Mouse (Mus musculus) adrenal gland, postnatal 4 days (tissue): ENCODE results near the gene Gm42906. TPM values are rescaled to one million over a fixed set of nuclear protein-coding genes. Genes with fewer than 3 reads are reported as not detected.

Experiments
- DNase-seq, 2 experiments: peaks; one replicate each; pipeline ENCODE4 v3.0.0; 2021 to 2022; ENCODE audit warnings: low spot score in 2 of 2, mixed read lengths in 2 of 2
- total RNA-seq, 2 experiments: library from RNA; stranded (reverse); gene quantifications; 2 replicates each; pipeline ENCODE4 v1.2.3; 2021

Gm42906 gene
- total RNA-seq, 2 experiments from 2014 or later = not detected

DNA sequence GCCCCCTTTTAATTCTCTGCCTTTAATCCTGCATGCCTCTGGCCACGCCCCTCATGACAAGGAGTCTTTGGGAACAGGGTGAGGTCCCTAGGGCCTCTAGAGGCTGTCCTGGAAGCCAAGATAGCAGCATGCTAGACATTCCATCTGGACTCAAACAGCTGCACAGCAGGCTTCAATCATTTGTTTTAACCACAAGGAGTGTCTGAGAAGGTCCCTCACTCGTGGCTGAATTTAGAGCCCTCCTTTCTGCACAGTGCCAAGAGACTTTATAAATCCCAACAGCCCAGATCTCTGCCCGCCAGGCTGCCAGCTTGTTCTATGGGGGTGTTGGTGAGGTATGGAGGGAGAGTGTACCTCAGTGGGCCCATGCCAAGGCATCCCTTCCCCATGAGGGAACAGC, 273.2 kb downstream of the Gm42906 start:
- no peak for DNase-seq

DNA sequence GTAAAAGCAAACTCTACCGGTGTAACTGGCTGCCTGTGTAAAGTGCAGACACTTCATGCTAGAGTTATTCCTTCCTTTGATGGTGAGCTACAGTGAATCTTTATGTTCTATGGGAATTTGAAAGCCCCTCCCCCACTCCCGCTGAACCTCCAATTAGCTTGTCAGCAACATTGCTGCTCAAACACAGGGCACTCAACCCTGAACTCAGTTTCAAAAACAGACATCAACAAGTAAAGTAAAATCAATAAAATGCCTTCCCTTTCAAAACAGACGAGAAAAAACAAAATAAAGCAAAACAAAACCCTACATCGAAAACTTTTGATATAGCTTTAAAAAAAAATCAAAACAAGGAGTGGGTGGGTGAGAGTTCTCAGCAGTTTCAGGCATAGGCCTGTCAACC, 273.9 kb downstream of the Gm42906 start:
- no peak for DNase-seq

DNA sequence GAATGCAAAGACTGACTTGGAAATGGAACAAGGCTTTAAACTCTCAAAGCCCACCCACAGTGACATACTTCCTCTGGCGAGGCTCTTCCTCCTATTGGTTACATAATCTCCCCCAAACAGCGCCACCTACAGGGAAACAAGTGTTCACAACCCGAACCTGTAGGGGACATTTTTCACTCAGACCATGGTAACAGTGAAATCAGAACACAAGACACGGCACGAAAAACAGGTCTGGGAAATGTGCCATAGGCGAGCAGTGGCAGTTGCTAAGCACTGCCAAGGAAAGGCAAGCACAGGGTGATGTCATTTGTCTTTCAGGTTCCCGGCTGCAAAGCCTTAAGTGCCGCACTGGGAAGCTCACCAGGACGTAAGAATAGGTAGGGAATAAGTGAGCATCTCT, 276.4 kb downstream of the Gm42906 start:
- DNase-seq = no peak

DNA sequence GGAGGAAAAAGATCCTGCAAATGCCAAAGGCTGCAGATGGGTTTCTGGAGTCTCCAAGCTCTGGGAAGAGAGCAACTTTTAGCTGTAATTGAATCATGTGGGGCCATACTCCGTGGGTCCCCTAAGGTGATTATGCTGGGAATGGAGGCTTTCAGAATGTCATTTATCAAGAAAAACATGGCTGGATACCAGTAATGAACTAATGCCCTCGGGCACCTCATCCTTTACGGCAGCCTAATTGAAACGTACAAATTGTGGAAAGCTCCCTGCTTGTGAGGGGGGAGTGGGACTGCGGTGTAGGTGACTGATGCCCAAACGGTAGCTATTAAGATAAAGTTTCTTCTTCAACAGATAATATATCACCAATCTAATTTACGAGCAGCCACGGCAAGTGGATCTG, 278.5 kb downstream of the Gm42906 start:
- DNase-seq = no peak

DNA sequence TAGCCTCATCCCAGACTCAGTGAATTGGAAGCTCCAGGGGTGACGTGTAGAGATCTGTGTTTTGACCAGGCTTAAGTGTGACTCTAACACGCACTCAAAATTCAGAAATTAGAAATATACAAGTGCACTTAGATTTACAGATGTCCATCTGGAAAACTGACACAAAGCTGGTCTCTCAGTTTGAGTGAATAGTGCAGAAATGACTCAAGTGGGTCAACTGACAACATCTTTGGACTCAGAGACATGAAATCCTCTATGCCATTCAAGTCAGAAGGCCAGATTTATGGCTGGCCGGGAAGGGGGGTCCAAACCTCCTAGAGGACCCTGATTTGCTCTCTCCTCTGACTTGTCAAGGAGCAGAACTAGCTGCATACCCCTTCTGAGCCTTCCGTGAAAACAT, 279.9 kb downstream of the Gm42906 start:
- no peak for DNase-seq

DNA sequence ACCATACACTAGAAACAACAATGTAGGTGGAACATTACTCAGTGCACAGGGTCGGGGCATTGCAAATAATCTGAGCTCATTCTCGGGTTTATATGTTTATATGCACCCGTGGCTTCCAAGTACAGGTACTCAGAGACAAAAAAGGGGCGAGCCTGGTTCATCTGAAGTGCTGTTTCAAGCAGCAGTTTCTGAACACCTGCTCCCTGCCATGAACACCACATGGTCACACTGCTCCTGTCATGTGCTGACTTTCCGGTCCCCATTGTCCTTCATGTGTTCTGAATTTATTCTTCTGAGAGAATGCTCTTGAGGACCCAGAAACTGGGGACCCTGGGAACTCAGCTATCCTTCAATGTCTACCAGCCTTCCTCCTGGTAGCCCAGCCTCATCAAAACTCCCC, 282.2 kb downstream of the Gm42906 start:
- DNase-seq = no peak

DNA sequence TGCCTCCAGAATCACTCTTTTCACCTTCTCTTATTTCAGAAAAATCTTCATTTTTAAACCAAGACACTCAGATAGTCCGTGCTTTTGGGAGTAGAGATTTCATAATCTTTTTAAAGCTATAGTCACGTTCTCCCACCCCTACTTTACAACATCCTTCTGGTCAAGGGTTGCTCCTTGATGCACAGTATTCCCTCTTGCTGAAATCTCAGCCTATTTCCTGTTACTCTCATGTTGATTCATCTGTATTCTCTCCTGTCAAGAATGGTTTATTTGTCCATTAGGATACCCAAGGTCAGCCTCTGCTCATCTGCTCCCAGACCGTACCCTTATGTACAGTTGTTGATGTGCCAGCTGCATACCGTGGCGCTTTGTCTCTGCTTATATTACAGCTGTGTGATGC, 284.0 kb downstream of the Gm42906 start:
- no peak for DNase-seq

DNA sequence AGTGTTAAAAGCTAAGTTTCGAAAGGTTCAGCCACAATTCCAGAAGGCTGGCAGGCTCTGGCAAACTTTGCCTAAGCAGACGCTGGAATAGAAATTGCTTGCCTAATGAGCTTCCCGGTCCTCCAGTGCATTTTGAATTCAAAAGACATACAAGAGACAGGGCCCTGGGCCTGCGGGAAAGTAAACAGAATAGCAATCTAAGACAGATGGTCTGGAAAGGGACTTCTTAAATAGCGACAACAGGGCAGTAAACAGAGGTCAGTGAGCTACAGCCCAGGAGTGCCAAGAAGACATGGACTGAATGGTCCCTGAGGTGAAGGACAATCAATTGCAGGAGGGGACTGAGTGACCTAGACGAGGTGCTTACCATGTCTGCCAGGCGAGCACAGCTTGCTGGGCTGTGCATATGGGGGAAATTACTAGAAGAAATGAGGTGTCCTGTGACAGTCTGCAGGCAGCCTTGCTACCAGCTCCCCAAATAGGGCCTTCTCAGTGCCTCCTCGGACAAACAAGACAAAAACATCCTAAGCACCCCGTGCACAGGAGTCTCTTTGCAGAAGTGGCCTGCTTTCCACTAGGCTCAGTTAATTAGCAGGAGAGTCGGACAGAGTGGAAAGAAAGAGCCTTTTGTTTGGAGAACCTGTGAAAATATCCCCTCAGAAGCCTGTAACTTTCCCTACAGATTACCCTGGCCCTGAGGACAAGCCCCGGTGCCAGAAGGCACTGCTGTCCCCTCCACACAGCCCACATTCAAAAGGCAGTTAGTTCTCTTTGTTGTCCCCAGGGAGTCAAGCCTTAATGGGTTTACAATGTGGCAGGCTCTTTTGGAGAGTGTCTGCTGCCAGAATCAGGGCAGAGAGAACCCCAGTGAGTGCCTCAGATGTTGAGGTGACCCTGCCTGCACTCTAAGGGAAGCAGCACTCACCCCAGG, 285.0 kb downstream of the Gm42906 start:
- no peak for DNase-seq

DNA sequence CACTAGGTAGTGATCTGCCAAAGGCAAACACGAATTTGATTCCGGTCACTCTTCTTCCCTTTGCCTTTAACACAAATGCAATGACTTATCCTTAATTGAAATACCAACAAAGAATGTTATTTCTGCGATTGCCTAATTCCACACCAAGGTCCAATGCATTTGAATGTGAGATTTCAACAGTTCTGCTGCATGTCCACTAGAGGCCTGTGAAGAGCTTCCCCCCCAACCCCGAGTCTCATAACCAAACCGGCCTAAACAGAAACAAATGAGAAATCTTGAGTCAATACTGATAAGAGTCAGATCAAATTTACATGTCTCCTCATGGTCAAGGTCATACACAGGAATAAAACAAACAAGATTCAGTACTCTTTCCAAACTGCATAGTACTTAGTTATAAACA, 285.7 kb downstream of the Gm42906 start:
- DNase-seq = no peak

DNA sequence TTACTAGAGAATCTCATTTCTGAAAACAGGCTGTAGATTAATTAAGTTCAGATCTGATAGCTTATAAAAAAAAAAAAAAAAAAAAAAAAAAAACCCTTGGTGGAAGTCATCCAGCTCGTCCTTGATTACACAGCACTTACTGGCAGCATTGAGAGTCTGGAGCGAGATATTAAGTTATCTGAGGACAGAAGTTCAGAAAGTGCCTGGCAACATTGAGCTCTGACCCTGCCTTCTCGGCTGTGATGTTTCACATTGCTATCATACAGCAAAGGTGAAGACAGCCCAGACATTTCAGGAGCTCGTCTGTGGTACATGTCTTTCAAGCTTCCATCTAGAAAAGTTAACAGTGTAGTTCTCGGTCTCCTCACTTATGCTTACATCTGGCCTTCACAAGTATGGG, 290.1 kb downstream of the Gm42906 start:
- no peak for DNase-seq

DNA sequence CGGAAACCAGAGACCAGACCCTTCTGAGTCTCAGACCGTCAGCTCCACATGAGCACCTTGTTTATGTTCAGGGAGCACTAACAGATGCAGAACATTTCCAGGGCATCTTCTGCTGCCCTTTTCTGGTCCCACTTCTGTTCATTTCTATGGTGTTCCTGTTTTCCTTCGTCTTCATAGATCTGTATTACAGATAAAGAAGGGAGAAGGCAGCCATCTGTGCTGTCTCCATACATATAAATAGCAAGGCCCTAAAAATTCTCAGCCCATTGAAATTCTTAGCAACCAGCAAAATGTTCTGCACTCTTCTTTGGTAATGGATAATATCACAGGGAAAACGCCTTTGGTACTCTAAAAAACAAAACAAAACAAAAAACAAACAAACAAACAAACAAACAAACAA, 290.7 kb downstream of the Gm42906 start:
- DNase-seq = no peak

DNA sequence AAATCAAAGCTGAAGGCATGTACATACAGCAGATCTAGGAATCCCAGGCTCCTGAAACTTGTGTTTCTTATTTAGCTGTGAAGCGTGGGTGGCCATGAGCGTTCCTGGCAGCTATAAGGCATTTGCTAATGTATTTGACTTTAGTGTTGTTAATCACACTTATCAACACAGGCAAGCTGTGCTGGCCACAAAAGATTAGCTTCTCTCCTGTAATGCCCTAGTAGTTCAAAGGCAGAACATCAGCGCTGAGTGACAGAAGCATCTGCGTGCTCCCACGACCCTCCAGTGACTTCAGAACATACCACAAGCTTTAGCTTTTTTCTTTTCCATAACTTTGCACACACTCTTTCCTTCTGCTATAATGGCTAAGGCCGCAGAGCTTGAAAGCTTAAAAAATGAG, 292.0 kb downstream of the Gm42906 start:
- DNase-seq = no peak

DNA sequence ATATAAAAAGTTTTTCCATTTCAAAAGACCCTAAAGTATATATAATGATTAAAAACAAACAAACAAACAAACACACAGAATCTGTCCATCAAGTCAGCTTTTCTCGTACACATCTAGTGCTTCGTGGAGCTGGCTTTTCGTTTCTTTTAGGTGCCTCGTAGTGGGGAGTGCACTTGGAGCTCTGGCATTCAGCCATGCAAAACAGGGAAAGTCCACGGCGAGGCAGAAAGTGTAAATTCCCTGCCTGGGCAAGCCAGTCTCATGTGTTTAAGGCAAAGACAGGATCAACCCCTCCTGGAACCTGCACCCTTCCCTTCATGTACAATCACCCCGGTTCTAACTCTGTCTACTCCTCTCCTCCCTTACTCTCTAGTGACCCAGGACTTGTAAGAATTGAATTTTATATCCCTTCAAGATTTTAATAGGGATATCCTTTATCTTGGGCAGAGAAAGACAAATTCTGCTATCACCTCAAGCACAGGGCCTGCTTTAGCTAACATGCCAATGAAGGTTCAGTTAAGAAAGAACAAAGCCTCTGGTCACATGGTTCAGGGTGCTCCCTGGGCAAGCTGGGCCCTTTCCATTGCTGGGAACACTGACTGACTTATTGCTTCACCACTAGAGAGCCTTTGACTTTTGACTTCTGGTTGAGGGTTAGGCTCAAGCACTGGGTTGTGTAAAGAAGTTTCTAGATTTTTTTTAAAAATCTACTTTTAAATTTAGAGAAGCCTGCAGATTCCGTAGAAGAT, 292.7 kb downstream of the Gm42906 start:
- no peak for DNase-seq

DNA sequence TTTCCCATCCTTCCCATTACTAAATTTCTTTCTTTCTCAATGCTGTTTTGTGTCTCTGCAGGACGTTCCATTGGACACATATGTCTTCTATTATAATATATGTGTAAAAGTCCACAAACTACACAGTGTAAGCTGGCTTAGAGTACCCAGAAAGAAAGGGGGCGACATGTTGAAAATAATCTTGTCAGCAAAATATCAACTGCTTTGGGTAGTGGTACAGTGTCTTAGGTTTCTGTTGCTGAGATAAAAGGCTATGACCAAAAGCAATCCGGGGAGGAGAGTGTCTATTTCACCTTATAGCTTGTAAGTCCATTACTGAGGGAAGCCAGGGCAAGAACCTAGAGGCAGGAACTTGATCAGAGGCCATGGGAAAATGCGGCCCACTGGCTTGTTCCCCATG, 293.8 kb downstream of the Gm42906 start:
- no peak for DNase-seq

DNA sequence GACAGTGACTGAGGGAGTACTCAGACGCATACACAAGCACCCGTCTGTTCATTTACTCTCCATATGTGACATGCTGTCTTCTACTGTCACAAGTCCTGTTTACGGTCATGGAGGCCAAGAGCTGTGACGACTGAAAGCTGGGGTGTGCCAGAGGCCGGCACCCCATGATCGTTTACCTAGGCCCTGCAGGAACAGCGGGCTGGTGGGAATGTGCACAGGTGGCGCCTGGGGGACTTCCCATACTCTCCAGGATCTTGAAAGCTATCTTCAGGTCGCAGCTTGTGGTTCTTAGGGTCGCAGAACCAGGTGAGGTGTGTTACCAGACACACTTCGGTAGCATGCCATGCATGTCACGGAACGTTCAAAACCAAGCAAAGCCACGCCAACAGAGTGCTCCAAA, 294.2 kb downstream of the Gm42906 start:
- DNase-seq = no peak

DNA sequence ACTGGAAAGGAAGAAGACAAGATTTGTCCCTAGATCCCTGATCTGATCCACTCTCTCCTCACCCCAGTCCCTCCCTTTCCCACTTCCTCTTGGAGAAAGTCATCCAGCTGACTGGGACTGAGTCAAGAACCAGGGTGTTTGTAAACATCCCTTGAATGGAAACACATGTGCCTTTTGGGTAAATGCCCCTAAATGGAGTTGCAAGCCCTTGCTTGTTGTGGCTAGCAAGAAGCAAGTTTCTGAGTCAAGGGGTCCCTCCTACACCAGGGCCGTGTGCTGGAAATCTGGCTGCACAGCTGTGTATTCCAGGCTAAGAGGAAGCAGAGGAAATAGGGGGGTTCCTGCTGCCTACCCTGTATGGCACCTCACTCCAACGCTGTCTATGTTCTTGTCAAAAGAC, 298.2 kb downstream of the Gm42906 start:
- no peak for DNase-seq

DNA sequence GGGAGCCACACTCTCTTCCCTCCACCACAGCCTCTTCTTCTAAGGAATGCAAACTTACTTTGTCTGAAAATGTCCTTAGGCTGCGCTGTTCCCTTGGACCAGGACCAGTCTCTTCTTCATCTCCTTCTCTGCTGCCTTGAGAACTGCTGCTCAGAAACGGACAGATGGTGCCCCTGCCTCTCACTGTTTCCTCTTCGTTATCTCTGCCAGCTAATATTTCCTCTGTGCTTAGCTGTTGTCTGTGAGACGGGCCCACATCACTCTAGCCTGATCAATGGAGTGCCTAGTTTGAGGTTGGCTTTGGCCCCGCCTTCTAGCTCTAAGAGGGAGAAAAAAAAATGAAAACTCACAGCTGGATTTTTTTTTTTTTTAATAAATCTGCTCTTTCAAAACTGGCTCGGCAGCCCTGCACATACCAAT, 300.7 kb downstream of the Gm42906 start:
- DNase-seq = no peak

DNA sequence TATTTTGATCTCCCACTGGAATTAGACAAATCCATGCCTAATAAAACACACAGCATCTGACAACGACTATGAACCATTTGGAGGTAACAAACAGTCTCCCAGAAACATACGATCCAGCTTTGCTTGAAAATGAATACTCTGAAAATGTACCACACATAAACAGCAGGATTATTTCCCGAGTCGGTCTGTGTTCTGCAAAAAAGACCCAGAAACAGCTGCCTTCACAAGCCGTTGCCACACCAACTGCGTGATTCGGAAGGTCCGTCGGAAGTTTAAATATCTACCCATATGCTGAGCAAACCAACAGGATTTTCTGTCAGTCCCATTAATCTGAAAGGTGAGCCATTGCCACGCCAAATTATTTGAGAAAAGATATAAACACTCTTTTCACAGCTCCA, 301.4 kb downstream of the Gm42906 start:
- no peak for DNase-seq

DNA sequence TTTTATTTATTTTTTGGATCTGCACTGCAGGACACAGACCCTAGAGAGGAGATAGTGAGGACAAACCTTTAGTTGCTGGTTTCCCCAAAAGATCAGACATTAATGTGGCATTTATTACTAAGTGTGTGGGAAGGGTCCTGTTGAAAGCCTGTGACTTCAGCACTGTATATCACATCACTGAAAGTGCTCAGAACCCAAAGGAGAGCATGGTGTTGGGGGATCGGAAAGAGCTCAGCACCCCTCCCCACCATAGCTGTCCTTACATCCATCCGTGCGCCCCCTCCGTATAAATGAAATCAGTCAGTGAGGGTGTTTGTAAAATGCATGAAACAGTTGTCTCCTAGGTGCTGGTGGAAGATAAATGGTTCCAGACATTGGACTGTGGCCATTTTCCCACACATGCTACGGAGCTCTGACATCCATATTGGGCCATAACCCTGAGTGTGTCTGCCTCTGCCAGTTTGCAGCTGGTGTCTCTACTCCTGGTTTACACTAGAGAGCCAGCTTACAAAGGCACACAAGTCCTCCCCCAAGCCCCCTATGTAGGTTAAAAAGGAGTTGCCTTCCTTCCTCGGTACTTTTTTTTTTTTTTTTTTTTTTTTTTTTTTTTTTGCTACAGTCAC, 301.9 kb downstream of the Gm42906 start:
- no peak for DNase-seq

DNA sequence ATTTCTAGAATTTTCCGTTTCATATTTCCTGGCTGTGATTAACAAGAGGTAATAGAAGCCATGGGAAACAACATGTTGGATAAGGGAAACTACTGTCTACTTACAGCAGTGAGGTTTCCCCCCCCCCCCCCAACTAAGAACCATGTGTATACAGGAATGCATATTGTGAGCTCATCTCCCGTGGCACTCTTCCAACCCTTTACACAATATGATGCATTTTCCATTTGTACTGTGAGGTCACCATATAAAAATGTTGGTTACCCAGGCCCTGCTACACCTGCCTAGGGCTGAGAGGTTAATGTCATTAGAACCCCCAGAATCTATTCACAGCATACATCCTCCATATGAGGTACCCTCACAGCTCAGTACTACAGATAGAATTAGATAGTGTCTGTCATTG, 310.1 kb downstream of the Gm42906 start:
- DNase-seq = no peak

DNA sequence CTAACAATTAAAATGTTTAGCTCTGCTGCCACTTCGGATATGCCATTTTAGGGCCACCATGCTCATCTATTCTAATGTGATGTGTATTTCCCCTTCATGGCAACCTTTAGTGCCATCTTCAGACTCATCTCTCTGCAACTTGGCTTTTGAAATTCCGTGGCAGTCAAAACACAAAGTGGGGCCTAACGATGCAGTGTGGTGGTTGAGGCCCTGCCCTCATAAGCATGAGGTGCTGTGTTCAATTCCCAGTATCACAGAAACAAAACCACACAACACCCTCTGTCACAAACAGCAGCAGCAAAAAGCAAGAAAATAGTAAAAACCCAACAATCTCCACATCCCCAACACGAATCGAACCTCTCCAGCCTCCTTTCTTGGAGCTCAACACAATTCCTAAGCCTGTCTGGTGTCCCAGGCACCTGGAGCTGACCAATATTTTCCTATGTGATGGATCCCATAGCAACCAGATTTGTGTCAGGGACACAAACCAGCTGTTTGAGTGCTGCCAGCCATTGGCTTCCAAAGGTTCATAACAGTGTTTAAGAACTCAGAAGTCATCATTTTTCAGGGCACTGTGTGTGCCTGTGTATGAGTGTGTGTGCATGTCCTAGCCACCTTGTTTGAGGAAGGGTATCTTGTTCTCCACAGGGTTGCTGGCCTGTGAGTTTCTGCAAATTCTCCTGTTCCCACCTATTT, 311.6 kb downstream of the Gm42906 start:
- DNase-seq = no peak

DNA sequence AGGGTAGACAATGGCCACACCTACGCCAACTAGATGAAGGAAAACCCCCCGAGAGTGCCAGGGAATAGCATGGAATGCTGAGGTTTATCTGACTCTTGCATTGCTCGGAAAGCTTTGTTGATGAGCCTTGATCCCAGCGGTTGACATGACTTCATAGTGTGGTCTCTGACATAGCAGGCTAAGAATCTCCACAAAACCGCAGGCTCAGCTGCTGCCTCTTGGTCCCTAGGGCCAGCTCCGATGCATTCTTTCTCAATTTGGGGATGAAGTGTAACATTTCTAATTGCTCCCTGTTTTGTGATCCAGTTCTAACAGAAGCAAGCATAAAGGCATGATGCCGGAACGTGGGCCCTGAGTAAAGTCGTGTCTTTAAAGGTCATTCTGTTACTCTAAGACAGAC, 315.2 kb downstream of the Gm42906 start:
- no peak for DNase-seq
